8 mouse cellular contexts compared by ENCODE assay signal in genomic region chr12:84407874-84408818, GRCm38 (mm10). TPM values are rescaled to one million over a fixed set of nuclear protein-coding genes. Genes with fewer than 3 reads are reported as not detected.
DNase-seq lines count a peak whose midpoint lies in the region; ATAC-seq and TF ChIP-seq lines count a peak whose summit lies in the region.

No protein-coding gene starts in this region.

- 2% methylated on average over 49 of the region's 52 CpGs for WGBS in heart, embryonic 12.5 days
- under 1% methylated on average over 47 of the region's 52 CpGs for WGBS in spleen, adult 2 months

- no peaks in the 10 kb centered on the region for H3K36me3 ChIP-seq in ES-E14 (ENCODE audit: control insufficient read depth, insufficient read depth, low read length, poor library complexity, severe bottlenecking)
- H3K36me3 ChIP-seq in heart, embryonic 12.5 days: no peaks in the 10 kb centered on the region
- no peaks in the 10 kb centered on the region for H3K36me3 ChIP-seq in spleen, adult 2 months (ENCODE audit: control insufficient read depth, insufficient read depth, low read length)

- H3K9ac ChIP-seq in ES-E14 (ENCODE audit: insufficient read depth, low read depth, low read length, poor library complexity, severe bottlenecking): peak overlapping the region; percentile 84
- peak overlapping the region; percentile 87 for H3K9ac ChIP-seq in heart, embryonic 12.5 days

- DNase-seq in B cell, adult 2 months: peak; percentile 89 to 92
- no peak for DNase-seq in ES-E14 (ENCODE audit: low read depth, low spot score)
- DNase-seq in cerebellum, postnatal 14 days: peak; percentile 36 to 40
- DNase-seq in kidney, postnatal 4 days: peak; percentile 18 to 23
- peak; percentile 70 to 71 for DNase-seq in spleen, adult 2 months (ENCODE audit: low read depth in 1 of 2, low spot score in 2 of 2)
- no peak for DNase-seq in layer of hippocampus, adult 9-11 months

- no peak overlapping the region for H3K27ac ChIP-seq in ES-E14 (ENCODE audit: insufficient read depth, low read depth, low read length, poor library complexity, severe bottlenecking)
- peak overlapping the region; percentile 82 for H3K27ac ChIP-seq in heart, embryonic 12.5 days (ENCODE audit: poor library complexity, severe bottlenecking)
- H3K27ac ChIP-seq in spleen, adult 2 months (ENCODE audit: insufficient read depth, low read length): peak overlapping the region; percentile 88

- peak overlapping the region; percentile 83 to 93 for H3K4me3 ChIP-seq in ES-E14 (ENCODE audit: insufficient read depth in 1 of 2, low read depth in 1 of 2, low read length in 2 of 2, poor library complexity in 1 of 2, severe bottlenecking in 1 of 2)
- peak overlapping the region; percentile 78 for H3K4me3 ChIP-seq in heart, embryonic 12.5 days
- H3K4me3 ChIP-seq in spleen, adult 2 months (ENCODE audit: extremely low read depth, insufficient read depth, insufficient read length): peak overlapping the region; percentile 94

- in situ Hi-C loops in ES-E14 (cut with MboI; ENCODE audit: low sequenced_read_pairs in 2 of 2, unreplicated experiment in 2 of 2): no loop called here

- no peak for TF ChIP-seq CTCF in spleen, adult 2 months (IDR thresholded peaks at IDR 0.05; ENCODE audit: extremely low read depth, insufficient read depth, insufficient read length, insufficient replicate concordance)

- no peak for TF ChIP-seq POLR2A in spleen, adult 2 months (IDR thresholded peaks at IDR 0.05; ENCODE audit: low read depth, low read length)

- peaks cover 0 to 2% of the 10 kb centered on the region in 2 experiments; a peak in 1 of 4 replicates for H3K4me1 ChIP-seq in ES-E14 (ENCODE audit: control insufficient read depth in 2 of 2, insufficient read depth in 2 of 2, low read length in 2 of 2, poor library complexity in 1 of 2)
- H3K4me1 ChIP-seq in heart, embryonic 12.5 days (replicated peaks): peaks cover 8% of the 10 kb centered on the region
- H3K4me1 ChIP-seq in spleen, adult 2 months (ENCODE audit: control insufficient read depth, insufficient read depth, insufficient read length): no peaks in the 10 kb centered on the region

- ATAC-seq in heart, embryonic 12.5 days (ENCODE audit: insufficient number of reproducible peaks, low FRiP score): peak; percentile 75
- ATAC-seq in megakaryocyte, adult 5-6 weeks (ENCODE audit: poor library complexity, severe bottlenecking): peak; percentile 82

- H3K4me2 ChIP-seq in heart, embryonic 12.5 days: peak overlapping the region; percentile 93

- H3K27me3 ChIP-seq in heart, embryonic 12.5 days (replicated peaks): no peaks in the 10 kb centered on the region
- H3K27me3 ChIP-seq in spleen, adult 2 months (ENCODE audit: control insufficient read depth, insufficient read depth, low read length): no peaks in the 10 kb centered on the region

- no peaks in the 10 kb centered on the region for H3K9me3 ChIP-seq in ES-E14 (ENCODE audit: control insufficient read depth, insufficient read depth, low read depth, low read length)
- no peaks in the 10 kb centered on the region for H3K9me3 ChIP-seq in heart, embryonic 12.5 days (replicated peaks)

TF ChIP-seq in ES-E14, 5 proteins besides CTCF, POLR2A, EP300 and RAD21:
- TF ChIP-seq MAFK (IDR thresholded peaks at IDR 0.05; ENCODE audit: insufficient read depth, low read depth, low read length) (no peak), CHD2 (IDR thresholded peaks at IDR 0.05; ENCODE audit: low read depth, low read length) (no peak), ZNF384 (IDR thresholded peaks at IDR 0.05; ENCODE audit: low read depth, low read length) (no peak)

RNA-seq across cellular contexts. Expression of gene Entpd5, which starts 0.7 kb away (rescaled TPM):
- 6.4 and 6.9 TPM in 2 replicates for total RNA-seq in ES-E14 (2012; rRNA removed)
- 32.6 and 33.5 TPM in 2 replicates for polyA plus RNA-seq in heart, embryonic 12.5 days (2016; fragmentation: Nextera tagmentation; extraction: Ambion mirVana)
- 8.8 and 11.0 TPM in 2 replicates for total RNA-seq in megakaryocyte, adult 5-6 weeks (2015)
- total RNA-seq in megakaryocyte, adult 5-6 weeks (2017): 10.5 and 11.2 TPM in 2 replicates
- polyA plus RNA-seq in spleen, adult 2 months (2012; rRNA removed): 4.4 and 4.6 TPM in 2 replicates

RNA-seq across cellular contexts. Expression of gene Bbof1, which starts 0.7 kb away (rescaled TPM):
- 0.63 and 1.2 TPM in 2 replicates for total RNA-seq in ES-E14 (2012; rRNA removed)
- polyA plus RNA-seq in heart, embryonic 12.5 days (2016; fragmentation: Nextera tagmentation; extraction: Ambion mirVana): 1.4 and 1.5 TPM in 2 replicates
- 0.36 and 1.1 TPM in 2 replicates for total RNA-seq in megakaryocyte, adult 5-6 weeks (2015)
- 1.5 and 2.3 TPM in 2 replicates for total RNA-seq in megakaryocyte, adult 5-6 weeks (2017)
- polyA plus RNA-seq in spleen, adult 2 months (2012; rRNA removed): 0.05 TPM in 1 of 2 replicates, not detected in the other

RNA-seq across cellular contexts. Expression of gene Rnf113a2, which starts 8.8 kb away (rescaled TPM):
- 15.5 and 20.8 TPM in 2 replicates for total RNA-seq in ES-E14 (2012; rRNA removed)
- polyA plus RNA-seq in heart, embryonic 12.5 days (2016; fragmentation: Nextera tagmentation; extraction: Ambion mirVana): 21.3 and 24.4 TPM in 2 replicates
- 27.5 and 30.5 TPM in 2 replicates for total RNA-seq in megakaryocyte, adult 5-6 weeks (2015)
- 31.2 and 32.2 TPM in 2 replicates for total RNA-seq in megakaryocyte, adult 5-6 weeks (2017)
- polyA plus RNA-seq in spleen, adult 2 months (2012; rRNA removed): 3.3 and 3.6 TPM in 2 replicates

RNA-seq across cellular contexts. Expression of gene Aldh6a1, which starts 42.7 kb away (rescaled TPM):
- total RNA-seq in ES-E14 (2012; rRNA removed): 11.4 and 11.9 TPM in 2 replicates
- 43.6 and 43.9 TPM in 2 replicates for polyA plus RNA-seq in heart, embryonic 12.5 days (2016; fragmentation: Nextera tagmentation; extraction: Ambion mirVana)
- 8.6 and 9.3 TPM in 2 replicates for total RNA-seq in megakaryocyte, adult 5-6 weeks (2015)
- total RNA-seq in megakaryocyte, adult 5-6 weeks (2017): 4.3 and 5.9 TPM in 2 replicates
- 2.5 and 2.6 TPM in 2 replicates for polyA plus RNA-seq in spleen, adult 2 months (2012; rRNA removed)

RNA-seq across cellular contexts. Expression of gene Lin52, which starts 43.1 kb away (rescaled TPM):
- 10.5 and 13.0 TPM in 2 replicates for total RNA-seq in ES-E14 (2012; rRNA removed)
- polyA plus RNA-seq in heart, embryonic 12.5 days (2016; fragmentation: Nextera tagmentation; extraction: Ambion mirVana): 15.4 and 15.8 TPM in 2 replicates
- total RNA-seq in megakaryocyte, adult 5-6 weeks (2015): 12.5 and 14.9 TPM in 2 replicates
- 10.7 and 21.3 TPM in 2 replicates for total RNA-seq in megakaryocyte, adult 5-6 weeks (2017)
- polyA plus RNA-seq in spleen, adult 2 months (2012; rRNA removed): 4.5 and 5.9 TPM in 2 replicates

Comparison
In these comparisons a context has a peak if more than half of its experiments do, and no peak if none do; other contexts are left out.
1. DNase-seq: peak in B cell, adult 2 months (2 of 2), cerebellum, postnatal 14 days (2 of 2), kidney, postnatal 4 days (2 of 2) and spleen, adult 2 months (2 of 2); none in ES-E14 (single experiment) and layer of hippocampus, adult 9-11 months (single experiment).
2. Peak in every context shown above with its lines, with median percentiles within 50 percentile points of each other: H3K4me3 ChIP-seq.